Mouse (Mus musculus): ENCODE data around the gene Pde11a.

GRCm38 (mm10) chr2:76090506-76090905 is 248.1 kb downstream of the Pde11a start:
- TF ChIP-seq GATA1 (IDR thresholded peaks at IDR 0.05; ENCODE audit: borderline replicate concordance, low read length) (no peak), CTCF (IDR thresholded peaks at IDR 0.05; ENCODE audit: low read depth, low read length) (no peak), POLR2AphosphoS5 (IDR thresholded peaks at IDR 0.05; ENCODE audit: insufficient replicate concordance, low read depth, low read length) (no peak)
